Mouse (Mus musculus) ES-E14 (cell line): ENCODE results near the gene Col4a1. TPM values are rescaled to one million over a fixed set of nuclear protein-coding genes. Genes with fewer than 3 reads are reported as not detected.

Experiments used
- DNase-seq: peaks from one replicate; pipeline ENCODE4 v3.0.0-alpha.2; 2013; ENCODE audit warnings: low read depth, low spot score
- H3K27ac ChIP-seq: 2 replicates; pipeline ENCODE4 v1.5.1; 2012; ENCODE audit warnings: low read depth, mild to moderate bottlenecking, low read length, moderate library complexity, mixed read lengths; ENCODE audit not compliant: poor library complexity, insufficient read depth, severe bottlenecking
- H3K36me3 ChIP-seq: 2 replicates; pipeline ENCODE4 v1.6.1; 2012; ENCODE audit warnings: mild to moderate bottlenecking, low read length, moderate library complexity, mixed read lengths; ENCODE audit not compliant: control insufficient read depth, poor library complexity, insufficient read depth, severe bottlenecking
- H3K4me1 ChIP-seq, 2 experiments: fragments of 150-350 bp in 1 of 2; sonication (generic) in 1 of 2; 2 replicates each; pipeline ENCODE4 v1.6.1; 2012; ENCODE audit warnings: low read length in 2 of 2, mild to moderate bottlenecking in 1 of 2, mixed read lengths in 1 of 2; ENCODE audit not compliant: control insufficient read depth in 2 of 2, insufficient read depth in 2 of 2, poor library complexity in 1 of 2
- H3K4me3 ChIP-seq, 2 experiments: fragments of 150-350 bp in 1 of 2; sonication (generic) in 1 of 2; 2 replicates each; pipeline ENCODE4 v1.5.1; 2012; ENCODE audit warnings: low read length in 2 of 2, low read depth in 1 of 2, mild to moderate bottlenecking in 1 of 2, mixed read lengths in 1 of 2; ENCODE audit not compliant: insufficient read depth in 1 of 2, poor library complexity in 1 of 2, severe bottlenecking in 1 of 2
- H3K9ac ChIP-seq: 2 replicates; pipeline ENCODE4 v1.6.1; 2012; ENCODE audit warnings: low read depth, mild to moderate bottlenecking, low read length, mixed read lengths; ENCODE audit not compliant: poor library complexity, insufficient read depth, severe bottlenecking
- H3K9me3 ChIP-seq: fragments of 150-350 bp; sonication (generic); 2 replicates; pipeline ENCODE4 v1.6.1; 2012; ENCODE audit warnings: low read depth, mild to moderate bottlenecking, low read length; ENCODE audit not compliant: control insufficient read depth, insufficient read depth
- CHD2 ChIP-seq: IDR thresholded peaks from 2 replicates; pipeline ENCODE4 v1.6.1; 2014; ENCODE audit warnings: mild to moderate bottlenecking, low read depth, low read length, inconsistent platforms
- HCFC1 ChIP-seq: IDR thresholded peaks from 2 replicates; pipeline ENCODE4 v1.6.1; 2012; ENCODE audit warnings: low read length, inconsistent platforms, borderline replicate concordance; ENCODE audit not compliant: insufficient read depth
- MAFK ChIP-seq: IDR thresholded peaks from 2 replicates; pipeline ENCODE4 v1.6.1; 2014; ENCODE audit warnings: mild to moderate bottlenecking, low read depth, low read length, inconsistent platforms; ENCODE audit not compliant: insufficient read depth
- ZC3H11A ChIP-seq: IDR thresholded peaks from 2 replicates; pipeline ENCODE4 v1.6.1; 2012; ENCODE audit warnings: low read depth, mild to moderate bottlenecking, inconsistent platforms, low read length, borderline replicate concordance
- ZNF384 ChIP-seq: IDR thresholded peaks from 2 replicates; pipeline ENCODE4 v1.6.1; 2012; ENCODE audit warnings: low read depth, low read length, inconsistent platforms
- in situ Hi-C, 2 experiments: fragments of 600-800 bp; cut with MboI; formaldehyde crosslinking; loops; one replicate each; pipeline ENCODE4 v1.15.1; 2025; ENCODE audit warnings: low sequenced_read_pairs in 2 of 2, inconsistent platforms in 1 of 2; ENCODE audit not compliant: unreplicated experiment in 2 of 2
- total RNA-seq: library from RNA; depleted of rRNA; stranded (reverse); fragments of 300-350 nt; gene quantifications from 2 replicates; pipeline ENCODE4 v1.2.3, GENCODE M21; 2012

The Col4a1 gene
- total RNA-seq, 1 experiment, result 198 TPM

DNA sequence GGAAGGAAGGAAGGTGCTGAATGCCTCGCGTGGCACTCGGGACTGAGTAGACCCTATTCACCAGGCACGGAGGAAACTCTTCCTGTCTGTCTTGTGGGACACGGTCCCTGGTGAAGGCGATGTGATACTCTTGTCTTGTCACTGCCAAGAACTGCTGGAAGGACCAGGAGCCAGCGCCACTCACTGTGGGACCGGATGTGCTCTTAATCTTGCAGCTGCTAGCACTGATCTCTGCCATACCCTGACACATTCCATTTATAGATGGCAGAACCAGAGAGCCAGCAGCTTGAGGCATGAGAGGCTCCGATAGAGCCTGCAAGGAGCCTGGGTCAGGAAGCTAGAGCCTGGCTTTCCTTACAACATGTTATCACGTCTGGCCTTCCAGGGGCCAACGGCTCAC lies 36.0 kb upstream of the Col4a1 start:
- in situ Hi-C loops, result no loop called here
- Histone ChIP-seq H3K27ac (no peak overlapping the region), H3K9me3 (no peaks in the 10 kb centered on the region), H3K36me3 (no peaks in the 10 kb centered on the region), H3K9ac (no peak overlapping the region), H3K4me3 (no peak overlapping the region), H3K4me1 (no peaks in the 10 kb centered on the region)
- TF ChIP-seq ZC3H11A (no peak), ZNF384 (no peak), CHD2 (no peak), HCFC1 (no peak), MAFK (no peak)
- no peak for DNase-seq

DNA sequence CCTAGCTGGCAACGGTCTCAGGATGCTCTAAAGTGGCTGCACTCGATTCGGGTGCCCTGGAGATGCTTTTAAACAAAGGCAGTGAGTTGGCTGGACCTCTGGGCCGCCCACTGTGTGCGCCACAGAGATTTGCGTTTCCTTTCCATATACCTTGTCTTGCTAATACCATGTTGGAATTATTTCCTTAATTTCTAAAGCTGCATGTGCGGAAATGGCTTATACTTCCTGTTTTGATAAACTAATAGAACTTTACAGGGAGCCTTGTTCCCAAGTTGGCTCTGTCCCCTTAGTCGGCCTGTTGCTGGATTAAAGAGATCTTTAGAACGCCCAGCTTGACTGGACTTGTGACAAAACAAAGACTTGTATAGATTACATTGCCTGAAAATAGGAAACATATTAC lies 35.1 kb upstream of the Col4a1 start:
- no peak overlapping the region for H3K9ac ChIP-seq
- DNase-seq, result no peak
- no peaks in the 10 kb centered on the region for H3K4me1 ChIP-seq
- TF ChIP-seq CHD2 (no peak), ZNF384 (no peak), HCFC1 (no peak), MAFK (no peak), ZC3H11A (no peak)
- no peak overlapping the region for H3K27ac ChIP-seq
- no peaks in the 10 kb centered on the region for H3K36me3 ChIP-seq
- H3K9me3 ChIP-seq, result no peaks in the 10 kb centered on the region
- in situ Hi-C loops, result no loop called here
- no peak overlapping the region for H3K4me3 ChIP-seq

DNA sequence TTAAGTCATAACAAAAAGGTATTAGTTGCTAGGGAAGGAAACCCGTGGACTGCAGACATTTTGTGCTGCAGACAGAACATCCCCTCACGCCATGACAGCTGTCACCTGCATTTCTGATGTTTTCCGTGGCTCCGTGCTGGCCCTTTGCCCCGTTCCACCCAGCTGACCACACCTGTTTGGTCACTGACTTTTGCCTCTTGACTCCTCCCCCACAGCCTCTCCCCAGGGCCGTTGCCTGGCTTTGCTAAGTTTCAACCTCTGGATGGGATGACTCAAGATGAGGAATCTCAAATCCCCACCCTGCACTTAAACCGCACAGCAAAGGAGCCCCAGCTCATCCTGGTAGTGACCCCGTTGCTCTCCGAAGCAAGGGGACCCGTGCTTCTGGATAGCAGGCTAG lies 33.6 kb upstream of the Col4a1 start:
- Histone ChIP-seq H3K9ac (no peak overlapping the region), H3K27ac (no peak overlapping the region), H3K9me3 (no peaks in the 10 kb centered on the region), H3K4me3 (no peak overlapping the region), H3K4me1 (no peaks in the 10 kb centered on the region; a peak in 1 of 4 replicates), H3K36me3 (no peaks in the 10 kb centered on the region)
- in situ Hi-C loops, result no loop called here
- TF ChIP-seq ZNF384, result no peak
- no peak for DNase-seq

DNA sequence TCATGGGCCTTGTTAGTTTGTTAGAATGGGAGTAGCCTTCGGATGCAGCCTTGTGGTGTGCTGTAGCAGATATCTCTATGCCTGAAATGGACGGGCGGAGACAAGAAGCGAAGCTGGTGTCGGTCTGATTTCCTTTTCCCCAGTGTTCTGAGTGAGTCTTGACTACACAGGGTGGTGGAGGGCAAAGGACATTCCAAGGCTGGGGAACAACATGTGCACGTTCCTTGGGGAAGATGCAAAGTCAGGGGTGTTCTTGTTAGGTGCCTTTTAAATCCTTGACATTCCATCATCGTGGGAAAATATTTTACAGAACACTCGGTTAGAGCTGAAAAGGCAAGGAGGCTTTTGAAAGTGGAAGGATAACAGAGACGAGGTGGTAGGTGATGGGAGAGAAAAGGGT lies 31.8 kb upstream of the Col4a1 start:
- no peaks in the 10 kb centered on the region for H3K36me3 ChIP-seq
- H3K27ac ChIP-seq, result no peak overlapping the region
- DNase-seq, result no peak
- in situ Hi-C loops, result no loop called here
- no peak overlapping the region for H3K9ac ChIP-seq
- H3K9me3 ChIP-seq, result no peaks in the 10 kb centered on the region
- TF ChIP-seq HCFC1, result no peak
- peaks cover 0 to 4% of the 10 kb centered on the region in 2 experiments; a peak in 2 of 4 replicates for H3K4me1 ChIP-seq
- H3K4me3 ChIP-seq, result no peak overlapping the region

DNA sequence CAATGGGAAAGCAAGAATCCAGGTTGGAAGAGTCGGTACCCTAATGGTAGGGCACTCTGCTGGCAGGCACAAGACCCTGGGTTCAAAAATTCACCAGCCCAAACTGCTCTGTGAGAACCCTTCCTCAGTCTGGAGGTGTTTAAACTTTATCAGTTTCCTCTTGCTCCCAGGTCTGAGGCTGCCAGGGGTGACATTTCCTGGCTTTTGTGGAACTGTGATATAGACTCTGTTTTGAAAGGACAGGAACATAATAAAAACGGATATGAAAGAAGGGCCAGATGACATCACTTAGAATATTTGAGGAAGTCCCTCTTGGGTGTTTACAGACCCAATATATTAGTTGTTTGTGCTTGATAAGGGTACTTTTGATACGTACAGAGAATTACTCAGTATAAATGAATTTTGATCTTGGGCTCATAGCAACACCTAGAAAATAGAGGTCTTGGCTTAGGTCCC lies 28.5 kb upstream of the Col4a1 start:
- no peak overlapping the region for H3K9ac ChIP-seq
- in situ Hi-C loops, result no loop called here
- DNase-seq, result no peak
- H3K4me3 ChIP-seq, result no peak overlapping the region
- no peak overlapping the region for H3K27ac ChIP-seq
- H3K4me1 ChIP-seq, result peaks cover 0 to 4% of the 10 kb centered on the region in 2 experiments; a peak in 2 of 4 replicates
- no peaks in the 10 kb centered on the region for H3K9me3 ChIP-seq
- no peaks in the 10 kb centered on the region for H3K36me3 ChIP-seq
- no peak for TF ChIP-seq MAFK
- TF ChIP-seq ZC3H11A, result no peak
- TF ChIP-seq CHD2, result no peak
- no peak for TF ChIP-seq HCFC1
- no peak for TF ChIP-seq ZNF384
